Mouse (Mus musculus): Measurements from ENCODE around the gene Hadha. TPM values are rescaled to one million over a fixed set of nuclear protein-coding genes. Genes with fewer than 3 reads are reported as not detected.

The Hadha gene
- polyA plus RNA-seq, 1 experiment from 2014 or later = 270 TPM

DNA sequence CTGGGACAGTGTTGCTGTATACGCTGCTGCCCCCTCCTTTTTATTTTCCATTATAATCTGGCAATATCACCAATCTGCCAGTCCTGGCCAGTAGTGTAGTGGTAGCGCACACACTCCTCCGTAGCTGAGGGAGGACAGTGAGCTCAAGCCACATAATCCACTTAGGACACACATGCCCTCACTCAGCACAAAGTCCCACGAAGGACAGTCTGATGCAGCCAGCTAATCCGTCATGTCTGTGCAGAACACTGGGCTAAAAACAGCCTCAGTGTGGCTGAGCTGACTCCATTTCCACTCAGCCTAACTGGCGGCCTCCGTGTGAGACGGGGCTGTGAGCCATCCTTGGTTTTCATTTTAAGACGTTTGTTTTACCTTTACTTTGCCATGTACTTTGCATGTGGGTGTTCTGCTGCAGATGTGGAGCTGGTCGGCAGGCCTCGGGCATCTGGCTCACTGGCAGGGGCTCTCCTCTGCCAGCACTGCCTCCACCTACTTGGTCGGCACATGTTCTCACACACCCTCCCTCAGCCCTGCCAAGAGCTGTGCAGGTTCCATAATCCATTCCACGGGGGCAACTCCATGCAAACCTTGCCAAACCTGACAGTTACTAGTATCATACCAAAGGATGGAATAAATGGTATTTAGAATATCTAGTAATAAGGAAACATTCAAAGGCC, 26.9 kb downstream of the Hadha start:
- TF ChIP-seq CTCF (IDR thresholded peaks at IDR 0.05) = no peak
- ATAC-seq (no peak), DNase-seq (ENCODE audit: low read depth, low spot score) (no peak)
- CTCF ChIA-PET = interaction anchor here (2.0 kb wide), 1 partner anchor 10 kb away, joined by 7 read pairs; no protein-coding TSS in a partner anchor
- POLR2A ChIA-PET = no interaction called here
- in situ Hi-C loops (cut with MboI; ENCODE audit: low pct_unique_long_range_greater_than_20kb) = no loop called here
- no peaks in the 10 kb centered on the region for H3K27me3 ChIP-seq

DNA sequence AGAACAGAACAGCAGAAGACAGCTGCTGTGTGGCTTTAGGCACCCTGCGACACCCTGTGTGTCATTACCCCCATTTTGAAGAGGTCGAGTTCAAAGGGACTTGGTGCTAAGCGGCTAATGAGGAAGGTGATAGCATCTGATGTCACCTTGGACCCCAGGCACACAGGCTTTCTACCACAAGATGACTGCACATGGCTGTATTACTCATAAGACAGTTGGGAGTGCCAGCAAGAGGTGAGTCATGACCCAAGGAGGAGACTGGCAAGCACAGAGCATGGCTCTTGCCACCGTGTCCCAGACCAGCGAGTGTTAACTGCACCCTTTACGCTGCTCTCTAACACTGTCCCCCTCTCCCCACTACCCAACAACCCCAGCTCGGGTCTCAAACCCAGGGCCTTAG, 28.2 kb downstream of the Hadha start:
- TF ChIP-seq CTCF (IDR thresholded peaks at IDR 0.05) = no peak
- in situ Hi-C loops (cut with MboI; ENCODE audit: low pct_unique_long_range_greater_than_20kb) = no loop called here
- no peaks in the 10 kb centered on the region for H3K27me3 ChIP-seq
- CTCF ChIA-PET = interaction anchor here (1.3 to 2.4 kb wide), 2 partner anchors 11 to 19 kb away, joined by 3 to 7 read pairs; no protein-coding TSS in a partner anchor
- ATAC-seq (peak; percentile 87), DNase-seq (ENCODE audit: low read depth, low spot score) (peak; percentile 41)
- POLR2A ChIA-PET = no interaction called here

DNA sequence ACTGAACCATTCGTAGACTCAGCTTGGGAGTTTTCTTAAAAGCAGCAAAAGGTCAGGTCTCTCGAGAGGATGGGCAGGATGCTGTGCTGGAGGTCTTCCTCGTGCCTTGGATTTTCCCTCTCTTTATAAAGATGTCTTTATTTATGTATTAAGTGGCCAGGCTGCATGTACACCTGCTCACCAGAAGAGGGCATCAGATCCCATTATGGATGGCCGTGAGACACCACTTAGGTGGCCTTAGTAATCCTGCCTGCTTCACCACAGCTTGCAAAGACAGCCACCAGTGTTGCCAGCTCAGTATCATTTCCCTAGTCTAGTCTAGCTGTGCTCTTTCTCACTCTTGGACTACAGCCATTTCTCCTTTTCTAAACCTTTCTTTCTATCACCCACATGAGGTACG, 29.4 kb downstream of the Hadha start:
- in situ Hi-C loops (cut with MboI; ENCODE audit: low pct_unique_long_range_greater_than_20kb) = no loop called here
- H3K27me3 ChIP-seq = no peaks in the 10 kb centered on the region
- ChIA-PET POLR2A (no interaction called here), CTCF (interaction anchor here (1.5 to 2.4 kb wide), 2 partner anchors 9 to 18 kb away, joined by 5 to 7 read pairs; no protein-coding TSS in a partner anchor)
- no peak for TF ChIP-seq CTCF (IDR thresholded peaks at IDR 0.05)
- no peak for ATAC-seq
- no peak for DNase-seq (ENCODE audit: low read depth, low spot score)

DNA sequence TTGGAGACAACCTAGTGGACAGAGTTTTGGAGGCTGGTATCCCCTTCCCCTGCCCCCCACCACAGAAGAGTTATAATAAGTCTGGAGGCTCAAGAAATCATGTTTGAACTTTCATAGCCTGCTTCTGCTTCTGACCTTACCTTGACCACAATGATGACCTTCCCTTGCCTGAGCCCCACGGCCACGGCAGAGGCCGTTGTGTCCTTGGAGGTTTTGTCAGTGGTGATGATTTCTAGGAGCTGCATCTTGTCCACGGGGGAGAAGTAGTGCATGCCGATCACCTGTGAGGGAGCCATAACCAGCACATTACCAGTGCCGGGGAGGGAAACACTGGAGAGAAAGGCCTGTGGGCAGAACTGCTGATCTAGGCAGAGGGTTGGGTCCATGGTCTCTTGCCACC, 32.5 kb downstream of the Hadha start:
- DNase-seq (ENCODE audit: low read depth, low spot score) (no peak), ATAC-seq (no peak)
- ChIA-PET CTCF (interaction anchor here (0.8 to 1.2 kb wide), 2 partner anchors 9 to 10 kb away, joined by 3 to 5 read pairs; no protein-coding TSS in a partner anchor), POLR2A (no interaction called here)
- no peak for TF ChIP-seq CTCF (IDR thresholded peaks at IDR 0.05)
- in situ Hi-C loops (cut with MboI; ENCODE audit: low pct_unique_long_range_greater_than_20kb) = no loop called here
- no peaks in the 10 kb centered on the region for H3K27me3 ChIP-seq

DNA sequence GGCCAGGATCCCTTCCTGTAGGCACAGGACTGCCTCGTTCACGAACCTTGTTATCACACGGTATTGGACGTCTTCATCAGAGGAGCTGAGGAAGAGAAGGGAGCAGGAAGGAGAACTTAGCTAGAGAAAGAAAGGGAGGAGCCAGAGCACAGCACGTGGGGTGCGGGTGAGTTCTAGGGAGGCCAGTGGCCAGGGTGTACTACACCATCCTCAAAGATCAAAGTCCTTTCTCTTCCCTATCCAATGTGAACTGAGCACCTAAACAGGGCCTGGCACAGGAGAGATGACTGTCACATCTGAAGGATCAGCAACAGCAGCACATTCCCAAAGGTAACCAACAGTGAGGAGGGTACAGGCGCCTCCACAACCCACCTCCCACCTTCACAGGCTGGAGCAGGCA, 34.9 kb downstream of the Hadha start:
- no peak for DNase-seq (ENCODE audit: low read depth, low spot score)
- ChIA-PET POLR2A (no interaction called here), CTCF (no interaction called here)
- in situ Hi-C loops (cut with MboI; ENCODE audit: low pct_unique_long_range_greater_than_20kb) = no loop called here
- no peak for TF ChIP-seq CTCF (IDR thresholded peaks at IDR 0.05)
- ATAC-seq = no peak
- H3K27me3 ChIP-seq = no peaks in the 10 kb centered on the region

DNA sequence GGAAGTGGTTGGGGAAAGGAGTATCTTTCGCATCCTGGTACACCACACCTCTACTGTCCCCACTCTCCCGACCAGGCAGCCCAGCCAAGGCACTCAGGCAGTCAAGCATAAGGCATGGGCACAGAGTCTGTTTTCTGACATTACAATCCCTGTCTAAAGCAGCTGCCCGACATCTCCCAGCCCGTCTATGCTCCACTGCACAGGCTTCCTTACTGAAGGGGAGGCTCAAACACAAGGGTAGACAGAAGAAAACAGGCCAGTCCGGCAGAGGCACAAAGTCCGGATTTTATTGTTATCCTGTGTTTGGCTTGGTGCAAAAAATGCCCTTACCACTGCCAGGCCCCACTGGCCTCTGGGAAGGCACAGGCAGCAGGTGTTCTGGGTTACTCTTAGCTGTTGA, 35.8 kb downstream of the Hadha start:
- POLR2A ChIA-PET = no interaction called here
- DNase-seq (ENCODE audit: low read depth, low spot score) (no peak), ATAC-seq (no peak)
- no peak for TF ChIP-seq CTCF (IDR thresholded peaks at IDR 0.05)
- in situ Hi-C loops (cut with MboI; ENCODE audit: low pct_unique_long_range_greater_than_20kb) = loop anchor here (10.0 kb wide), 1 partner anchor 294 kb away; no protein-coding TSS in a partner anchor
- H3K27me3 ChIP-seq = no peaks in the 10 kb centered on the region
- CTCF ChIA-PET = no interaction called here

DNA sequence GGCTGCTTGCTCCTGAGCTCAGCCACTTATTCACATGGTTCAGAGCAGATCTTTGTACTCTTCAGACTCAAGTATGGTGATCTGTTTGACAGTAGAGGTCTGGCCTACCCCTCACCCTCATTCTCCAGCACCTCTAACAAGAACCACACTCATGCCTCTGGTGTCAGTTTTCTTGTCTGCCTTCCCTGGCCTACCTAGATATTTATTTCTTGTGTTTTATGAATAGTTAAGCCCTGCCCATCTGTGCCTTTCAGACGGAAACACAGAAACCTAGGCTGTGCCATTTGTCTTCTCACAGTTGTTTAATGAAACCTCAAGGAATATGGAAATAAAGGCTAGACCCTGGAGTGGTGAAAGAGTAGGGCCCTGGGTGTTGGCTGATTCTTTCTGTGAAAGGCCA, 36.9 kb downstream of the Hadha start:
- H3K27me3 ChIP-seq = no peaks in the 10 kb centered on the region
- CTCF ChIA-PET = no interaction called here
- no peak for TF ChIP-seq CTCF (IDR thresholded peaks at IDR 0.05)
- POLR2A ChIA-PET = no interaction called here
- no peak for DNase-seq (ENCODE audit: low read depth, low spot score)
- in situ Hi-C loops (cut with MboI; ENCODE audit: low pct_unique_long_range_greater_than_20kb) = loop anchor here (10.0 kb wide), 1 partner anchor 293 kb away; no protein-coding TSS in a partner anchor
- ATAC-seq = no peak

DNA sequence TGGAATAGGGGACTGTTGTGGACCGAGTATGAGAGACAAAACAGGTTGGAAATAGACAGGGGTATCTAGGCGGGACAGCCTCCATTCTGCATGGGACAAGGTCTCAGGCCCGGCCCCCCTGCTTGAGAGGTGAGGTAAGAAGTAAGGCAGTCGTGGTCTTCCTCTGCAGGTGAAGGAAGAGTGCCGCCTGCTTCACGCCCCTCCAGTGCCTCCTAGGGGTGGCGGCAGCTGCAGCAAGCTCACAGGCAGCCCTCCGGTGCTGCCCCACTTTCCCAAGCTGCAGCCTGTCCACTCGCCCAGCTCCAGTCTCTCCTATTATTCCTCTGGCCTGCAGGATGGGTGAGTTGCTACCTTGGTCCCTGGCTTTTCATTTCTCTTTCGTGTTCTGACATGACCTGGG, 39.2 kb downstream of the Hadha start:
- no peak for TF ChIP-seq CTCF (IDR thresholded peaks at IDR 0.05)
- no peak for ATAC-seq
- CTCF ChIA-PET = no interaction called here
- in situ Hi-C loops (cut with MboI; ENCODE audit: low pct_unique_long_range_greater_than_20kb) = loop anchor here (10.0 kb wide), 1 partner anchor 291 kb away; no protein-coding TSS in a partner anchor
- DNase-seq (ENCODE audit: low read depth, low spot score) = no peak
- POLR2A ChIA-PET = no interaction called here
- H3K27me3 ChIP-seq = no peaks in the 10 kb centered on the region

DNA sequence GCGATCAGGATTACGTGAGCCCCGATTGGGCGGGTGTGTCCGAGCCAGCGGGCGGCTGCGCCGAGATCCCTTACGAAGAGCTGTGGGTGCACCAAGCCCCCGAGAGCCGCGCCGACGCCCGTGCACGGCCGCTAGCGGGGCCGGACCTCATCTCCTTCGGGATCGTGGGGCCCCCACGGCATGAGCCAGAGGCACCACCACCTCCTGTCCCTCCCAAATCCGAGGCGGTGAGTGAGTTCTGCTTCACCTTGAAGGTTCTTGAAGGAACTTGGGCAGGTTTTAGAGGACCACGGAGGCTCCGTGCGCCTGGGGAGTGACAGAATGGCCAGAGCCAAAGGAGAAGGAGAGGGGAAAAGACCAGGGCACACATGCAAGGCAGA, 40.2 kb downstream of the Hadha start:
- peak; percentile 8 for ATAC-seq
- in situ Hi-C loops (cut with MboI; ENCODE audit: low pct_unique_long_range_greater_than_20kb) = loop anchor here (10.0 kb wide), 1 partner anchor 290 kb away; no protein-coding TSS in a partner anchor
- ChIA-PET POLR2A (interaction anchor here (0.6 kb wide), 1 partner anchor 673 kb away, joined by 7 read pairs; no protein-coding TSS in a partner anchor), CTCF (interaction anchor here (0.6 to 2.2 kb wide), 5 partner anchors 17 to 296 kb away, joined by 3 to 18 read pairs (median 3); no protein-coding TSS in a partner anchor)
- no peaks in the 10 kb centered on the region for H3K27me3 ChIP-seq
- no peak for DNase-seq (ENCODE audit: low read depth, low spot score)
- no peak for TF ChIP-seq CTCF (IDR thresholded peaks at IDR 0.05)

DNA sequence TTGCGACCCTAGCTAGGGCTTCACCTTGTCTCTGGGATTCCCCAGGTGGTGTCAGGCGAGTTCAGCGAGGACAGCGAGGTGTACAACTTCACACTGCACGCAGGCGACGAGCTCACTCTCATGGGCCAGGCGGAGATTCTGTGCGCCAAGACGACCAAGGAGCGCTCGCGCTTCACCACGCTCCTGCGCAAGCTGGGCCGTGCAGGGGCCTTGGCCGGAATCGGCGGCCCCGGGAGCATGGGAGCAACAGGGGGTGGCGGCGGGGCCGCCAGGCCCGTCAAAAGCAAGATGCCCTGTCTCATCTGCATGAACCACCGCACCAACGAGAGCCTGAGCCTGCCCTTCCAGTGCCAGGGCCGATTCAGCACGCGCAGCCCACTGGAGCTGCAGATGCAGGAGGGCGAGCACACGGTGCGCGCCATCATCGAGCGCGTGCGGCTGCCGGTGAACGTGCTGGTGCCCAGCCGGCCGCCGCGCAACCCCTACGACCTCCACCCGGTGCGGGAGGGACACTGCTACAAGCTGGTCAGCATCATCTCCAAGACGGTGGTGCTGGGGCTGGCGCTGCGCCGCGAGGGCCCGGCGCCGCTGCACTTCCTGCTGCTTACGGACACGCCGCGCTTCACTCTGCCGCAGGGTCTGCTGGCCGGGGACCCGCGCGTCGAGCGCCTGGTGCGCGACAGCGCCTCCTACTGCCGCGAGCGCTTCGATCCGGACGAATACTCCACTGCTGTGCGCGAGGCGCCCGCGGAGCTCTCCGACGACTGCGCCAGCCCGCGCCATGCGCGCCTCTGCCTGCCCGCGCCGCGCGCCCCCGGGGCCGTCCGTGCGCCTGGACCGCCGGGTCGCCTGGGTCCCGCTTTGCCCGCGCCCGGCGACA, 40.8 kb downstream of the Hadha start:
- ChIA-PET POLR2A (no interaction called here), CTCF (interaction anchor here (0.6 to 2.2 kb wide), 6 partner anchors 8 to 296 kb away, joined by 3 to 18 read pairs (median 3); no protein-coding TSS in a partner anchor)
- TF ChIP-seq CTCF (IDR thresholded peaks at IDR 0.05) = no peak
- H3K27me3 ChIP-seq = no peaks in the 10 kb centered on the region
- DNase-seq (ENCODE audit: low read depth, low spot score) = peak; percentile 22
- ATAC-seq = peak; percentile 60
- in situ Hi-C loops (cut with MboI; ENCODE audit: low pct_unique_long_range_greater_than_20kb) = loop anchor here (10.0 kb wide), 1 partner anchor 289 kb away; no protein-coding TSS in a partner anchor
